Mouse (Mus musculus): ENCODE measurements at regions not wholly inside any gene's neighbourhood (a gene's known extent, or its start where the extent isn't known, plus 50 kb on each side); places are given as distances from the start of the nearest gene placed in this dataset.

DNA sequence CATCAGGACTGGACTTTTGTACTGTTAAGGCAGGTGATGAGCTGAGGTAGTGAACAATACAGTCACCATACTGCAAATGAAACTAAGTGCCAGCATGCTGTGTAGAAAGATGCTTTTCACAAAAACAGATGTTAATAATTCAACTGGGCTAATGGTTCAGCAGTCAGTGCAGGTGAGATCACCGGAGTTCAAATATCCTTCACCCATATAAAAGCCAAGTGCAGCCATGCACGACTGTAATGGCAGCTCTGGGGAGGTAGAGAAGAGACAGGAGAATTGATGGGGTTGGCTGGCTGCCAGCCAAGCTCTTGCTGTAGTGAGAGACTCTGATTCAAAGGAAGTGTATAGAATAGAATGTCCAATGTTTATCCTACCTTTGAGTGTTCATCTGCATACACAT, 214.3 kb upstream of the Fam241a start:
- DNase-seq = peak; percentile 1 to 27

DNA sequence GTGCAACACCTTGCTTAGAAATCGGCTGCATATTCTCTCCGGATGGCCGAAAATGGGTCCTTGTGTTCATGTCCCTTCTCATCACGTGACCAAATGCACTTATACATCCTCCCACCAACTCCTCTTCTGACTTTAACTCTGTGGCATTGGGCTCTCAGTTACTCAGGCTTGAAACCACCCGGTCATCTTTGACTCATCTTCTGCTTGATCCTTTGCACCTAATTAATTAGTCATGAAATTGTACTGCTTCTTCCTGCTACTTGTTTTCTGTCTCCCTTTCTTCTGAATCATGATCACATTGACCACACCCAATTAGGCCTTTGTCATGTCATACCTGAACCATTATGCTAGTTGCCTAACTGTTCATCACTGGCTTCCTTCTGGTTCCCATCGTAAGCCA, 208.4 kb upstream of the Fam241a start:
- DNase-seq = no peak

DNA sequence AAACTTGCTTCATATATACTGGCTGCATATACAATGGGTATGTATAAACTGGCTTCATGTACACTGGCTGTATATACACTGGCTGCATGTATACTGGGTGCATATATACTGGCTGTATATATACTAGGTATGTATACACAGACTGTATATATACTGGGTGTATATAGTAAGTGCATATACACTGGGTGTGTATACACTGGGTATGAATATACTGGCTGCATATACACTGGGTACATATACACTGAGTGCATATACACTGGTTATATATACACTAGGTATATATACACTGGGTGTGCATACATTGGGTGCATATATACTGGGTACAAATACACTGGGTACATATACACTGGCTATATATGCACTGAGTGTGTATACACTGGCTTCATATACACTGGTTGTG, 196.9 kb upstream of the Fam241a start:
- no peak for DNase-seq

- peak; percentile 19 to 64 for DNase-seq
These were observed 192.1 kb upstream of the Fam241a start for GRCm38 (mm10) chr3:128088207-128088606.

- DNase-seq = no peak
These were observed 191.0 kb upstream of the Fam241a start for GRCm38 (mm10) chr3:128087163-128087562.

DNA sequence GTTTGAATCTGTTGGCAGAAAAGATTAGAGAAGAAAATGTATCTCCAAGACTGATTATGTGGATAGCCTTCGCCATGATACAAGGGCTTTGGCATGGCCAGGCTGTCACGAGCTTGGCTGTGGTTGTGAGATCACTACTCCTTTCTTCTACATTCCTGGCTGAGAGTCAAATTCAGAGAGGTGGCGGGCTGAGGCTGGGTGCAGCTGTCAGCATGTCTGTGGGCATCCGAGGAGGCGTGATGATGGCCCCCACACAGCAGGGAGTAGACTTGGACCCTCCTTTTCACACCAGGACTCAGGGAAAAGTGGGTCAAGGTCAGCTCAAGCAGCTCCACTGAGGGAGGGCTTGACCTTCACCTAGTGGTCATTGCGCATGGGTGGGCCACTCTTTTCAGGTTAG, 186.3 kb upstream of the Fam241a start:
- DNase-seq = no peak

DNA sequence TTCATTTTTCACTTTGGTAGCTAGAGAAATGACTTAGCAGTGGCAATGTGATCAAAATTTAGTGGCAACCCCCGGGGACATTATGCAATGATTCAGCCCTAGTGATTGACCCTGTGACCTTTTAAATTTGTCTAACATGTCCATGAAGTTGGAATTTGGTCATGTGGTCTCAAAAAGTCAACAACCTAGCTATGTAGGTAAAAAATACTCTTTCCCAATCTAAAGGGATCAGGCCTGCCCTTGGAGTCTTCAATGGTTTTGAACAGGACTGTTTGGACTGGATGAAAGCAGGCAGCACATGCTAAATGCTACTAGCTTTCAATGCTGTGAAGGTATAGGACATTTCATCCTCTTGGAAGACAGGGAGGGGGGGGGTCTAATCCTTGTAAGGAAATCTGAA, 185.3 kb upstream of the Fam241a start:
- DNase-seq = no peak

GRCm38 (mm10) chr3:128067861-128068260, 171.7 kb upstream of the Fam241a start:
- no peak for DNase-seq

GRCm38 (mm10) chr3:128054031-128054430, 157.9 kb upstream of the Fam241a start:
- DNase-seq = no peak

GRCm38 (mm10) chr3:128043709-128044108, 147.6 kb upstream of the Fam241a start:
- no peak for DNase-seq

DNA sequence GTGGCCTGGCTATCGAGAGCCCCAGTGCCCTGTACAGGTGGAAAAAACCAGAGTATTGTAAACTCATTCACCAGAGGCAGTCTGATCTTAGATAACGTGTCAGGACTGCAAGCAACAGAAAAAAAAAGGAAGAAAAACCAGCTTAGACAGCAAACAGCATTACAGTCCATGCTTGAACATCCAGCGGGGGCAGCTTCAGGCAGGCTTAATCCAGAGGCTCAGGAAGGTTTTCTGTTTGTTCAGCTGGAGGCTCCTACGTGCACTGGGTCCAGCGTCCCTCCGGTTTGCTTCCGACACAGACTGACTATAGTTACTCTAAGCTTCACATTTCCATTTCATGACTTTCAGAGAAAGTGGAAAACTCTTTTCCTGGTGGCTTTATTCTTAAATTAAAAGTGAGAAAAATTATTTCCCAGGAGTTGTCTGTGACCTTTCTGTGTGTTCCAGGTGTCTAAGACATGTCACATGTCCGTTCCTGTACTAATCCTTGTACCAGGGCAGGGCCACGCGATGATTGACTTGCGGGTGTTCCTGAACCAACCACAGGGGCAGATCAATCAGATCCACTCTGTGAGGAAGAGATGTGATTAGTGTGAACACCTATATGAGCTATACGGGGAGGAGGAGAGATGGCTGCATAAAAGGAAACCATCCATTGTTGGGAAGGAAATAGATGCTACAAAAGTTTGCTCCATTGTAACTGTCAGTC, 144.4 kb upstream of the Fam241a start:
- peak; percentile 12 to 13 for DNase-seq

DNA sequence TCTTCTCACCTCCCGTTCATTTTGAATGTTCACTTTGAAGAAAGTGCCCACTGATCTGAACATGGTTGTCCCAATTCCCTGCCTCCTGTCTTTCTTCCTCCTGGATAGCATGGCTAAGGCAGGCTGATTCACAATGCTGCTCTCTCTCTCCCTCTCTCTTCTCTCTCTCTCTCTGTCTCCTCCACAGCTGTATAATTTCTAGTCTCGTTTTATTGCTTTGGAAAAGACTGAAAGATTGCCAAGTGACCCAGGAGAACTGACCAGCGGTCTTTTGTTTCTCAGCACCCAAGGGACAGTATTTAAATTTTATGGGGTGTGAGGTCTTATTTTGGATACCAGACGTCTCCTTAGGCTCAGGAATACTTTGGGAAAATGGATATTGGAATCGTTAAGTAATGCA, 143.1 kb upstream of the Fam241a start:
- DNase-seq = no peak

DNA sequence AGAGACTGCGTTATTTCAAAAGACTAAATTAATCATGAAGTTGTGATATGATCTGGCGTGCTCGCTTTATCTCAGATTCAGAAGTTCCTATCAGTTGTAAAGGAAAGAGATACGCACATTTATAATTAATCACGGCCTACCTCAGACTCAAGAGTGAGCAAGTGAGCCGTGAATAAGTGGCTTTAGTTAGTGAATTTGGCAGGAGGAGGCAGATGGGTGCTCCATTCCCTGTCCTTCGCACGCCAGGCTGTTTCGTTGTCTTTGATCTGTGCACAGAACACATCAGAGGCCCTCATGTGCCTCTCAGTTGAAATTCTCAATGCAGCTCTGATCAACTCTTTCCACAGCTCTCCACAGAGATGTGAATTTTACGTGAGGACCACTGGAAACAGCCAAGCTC, 140.4 kb upstream of the Fam241a start:
- no peak for DNase-seq

DNA sequence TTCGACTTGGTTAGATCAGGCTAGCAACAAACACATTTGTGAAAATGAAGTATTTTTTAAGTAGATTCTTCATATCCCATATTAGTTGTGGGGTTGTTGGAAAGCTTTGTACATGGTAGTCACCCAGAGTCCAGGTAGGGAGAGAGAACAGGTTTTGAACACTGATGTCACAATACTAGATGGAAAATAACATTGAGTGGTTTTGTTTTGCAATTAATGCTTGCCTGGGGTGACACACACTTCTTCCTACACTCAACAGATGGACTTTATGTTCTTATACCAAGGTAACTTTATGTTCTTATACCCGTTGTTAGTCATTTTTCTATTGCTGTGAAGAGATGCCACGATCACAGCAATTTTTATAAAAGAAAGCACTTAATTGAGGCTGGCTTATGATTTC, 134.2 kb upstream of the Fam241a start:
- no peak for DNase-seq

DNA sequence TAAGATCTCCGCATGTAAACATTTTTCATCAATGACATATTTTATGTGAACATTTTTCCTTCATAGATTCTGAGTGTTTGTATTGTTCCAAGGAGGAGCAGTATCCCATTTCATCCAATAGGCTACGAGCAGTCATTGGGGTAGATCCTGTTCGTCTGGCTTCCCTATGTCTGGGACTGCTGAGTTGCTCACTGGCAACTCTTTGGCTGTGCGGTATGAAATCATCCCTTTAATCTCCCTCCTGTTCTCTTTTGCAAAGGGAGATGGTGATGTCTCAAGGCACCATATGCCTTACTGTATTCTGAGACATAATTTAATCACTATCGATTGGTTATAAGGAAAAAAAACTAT, 133.4 kb upstream of the Fam241a start:
- DNase-seq = no peak

- DNase-seq = no peak
These were observed 132.9 kb upstream of the Fam241a start for GRCm38 (mm10) chr3:128028856-128029564.

DNA sequence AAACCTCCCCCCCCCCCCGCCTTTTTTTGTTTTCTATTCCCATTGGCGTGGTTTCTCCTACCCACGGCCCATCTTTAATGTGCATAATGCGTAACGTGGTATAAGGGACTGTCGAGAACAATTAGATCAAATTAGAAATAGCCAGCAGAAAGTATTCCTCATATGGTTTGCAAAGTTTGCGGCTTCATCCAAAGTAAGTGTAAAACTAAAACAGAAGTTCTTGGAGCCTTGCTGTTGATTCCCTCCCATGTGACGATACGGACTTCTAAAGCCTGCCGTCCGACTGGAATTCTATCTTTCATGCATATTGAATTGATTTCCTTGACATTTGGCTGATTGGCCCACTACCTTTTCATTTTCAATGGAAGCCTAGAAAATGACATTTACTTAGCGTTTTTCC, 128.7 kb upstream of the Fam241a start:
- no peak for DNase-seq

GRCm38 (mm10) chr3:128014909-128015308, 118.8 kb upstream of the Fam241a start:
- no peak for DNase-seq

GRCm38 (mm10) chr3:128002905-128003641, 106.9 kb upstream of the Fam241a start:
- no peak for DNase-seq

- peak; percentile 17 to 60 for DNase-seq
These were observed 105.9 kb upstream of the Fam241a start for GRCm38 (mm10) chr3:128001924-128002501.

DNA sequence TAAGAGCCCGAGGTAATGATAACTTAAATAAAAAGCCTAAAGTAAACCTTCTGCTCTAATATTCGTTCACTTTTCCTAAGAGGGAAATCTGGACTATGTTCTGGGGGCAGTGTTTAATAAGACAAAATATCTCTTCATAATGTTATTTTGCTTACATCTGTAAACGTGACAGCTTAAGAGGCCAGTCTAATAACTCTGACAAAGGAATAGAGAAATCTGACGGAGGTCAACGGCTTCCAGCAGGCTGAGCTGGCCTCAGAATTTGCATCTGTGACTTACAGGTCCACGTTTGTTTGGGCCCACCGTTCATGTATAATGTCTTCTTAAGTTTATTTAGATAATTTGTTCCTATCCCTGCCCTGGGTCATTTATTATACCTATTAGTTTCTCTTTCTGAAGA, 99.6 kb upstream of the Fam241a start:
- DNase-seq = no peak

DNA sequence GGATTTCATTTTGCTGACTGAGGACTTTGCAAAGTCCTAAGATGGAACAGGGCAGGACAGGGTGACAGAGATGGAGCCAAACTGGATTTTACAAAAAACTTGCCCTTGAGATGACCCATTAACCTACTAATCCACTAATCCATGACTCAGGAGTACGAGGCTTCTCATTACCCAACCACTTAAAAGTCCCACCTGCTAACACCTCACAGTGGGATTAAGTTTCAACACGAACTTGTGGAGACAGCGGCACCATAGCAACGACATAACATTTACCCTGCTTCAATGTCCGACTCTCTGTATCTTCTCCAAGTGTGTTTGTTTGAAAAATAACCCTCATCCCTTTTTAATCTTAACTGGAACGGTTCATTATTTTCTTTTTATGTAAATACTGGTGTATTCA, 91.5 kb upstream of the Fam241a start:
- no peak for DNase-seq

- DNase-seq = no peak
These were observed 89.0 kb upstream of the Fam241a start for GRCm38 (mm10) chr3:127985165-127985564.

DNA sequence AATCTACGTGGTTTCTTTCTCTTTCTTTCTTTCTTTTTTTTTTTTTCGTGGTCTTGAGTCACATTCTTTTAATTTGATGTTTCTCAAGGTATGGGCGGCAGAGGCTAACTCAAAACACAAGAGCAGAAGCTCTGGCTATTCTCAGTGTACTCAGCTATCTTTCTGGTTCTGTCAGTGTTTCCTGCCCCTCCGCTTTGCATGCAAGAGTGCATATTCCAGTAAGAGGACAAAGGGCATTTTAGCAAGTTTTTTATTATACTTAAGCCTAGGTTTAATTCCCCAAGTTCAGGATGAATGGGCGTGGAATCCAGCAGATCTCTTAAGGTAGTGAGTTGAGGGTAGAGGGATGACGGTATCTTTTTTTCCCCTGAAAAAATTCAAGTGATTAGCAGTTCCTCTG, 81.1 kb upstream of the Fam241a start:
- peak; percentile 26 to 37 for DNase-seq
